In the genomic region with DNA sequence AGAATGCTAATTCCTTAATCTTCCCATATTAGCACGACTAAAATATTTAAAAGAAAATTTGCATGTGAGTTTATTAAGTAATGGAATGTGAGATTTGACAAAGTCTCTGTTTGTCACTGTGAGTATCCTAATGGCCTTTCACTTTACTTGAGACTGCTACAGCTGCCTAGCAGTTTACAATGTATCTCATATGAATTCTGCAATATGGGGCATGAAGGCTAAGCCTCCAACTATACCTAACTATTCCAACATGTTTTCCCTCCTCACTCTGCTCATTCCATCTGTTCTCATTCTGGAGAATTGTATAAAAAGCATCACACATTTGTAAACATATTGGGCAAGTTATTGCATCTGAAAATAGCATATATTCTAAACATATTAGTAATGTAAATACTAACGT, we compare ENCODE assay signal across 24 mouse cellular contexts.
DNase-seq lines count a peak whose midpoint lies in the region; ATAC-seq and TF ChIP-seq lines count a peak whose summit lies in the region.
"Had no signal": no experiment of that assay in that cellular context is flagged by ENCODE, and none has a peak within 500 bp of the region (broad histone marks: within the 10 kb centered on the region; RNA-seq: fewer than 3 reads in every experiment).

No protein-coding gene starts in this region.

- no peaks in the 10 kb centered on the region for H3K9me3 ChIP-seq in embryonic facial prominence, embryonic 14.5 days (ENCODE audit: control insufficient read depth, low read length)
- H3K9me3 ChIP-seq in embryonic facial prominence, embryonic 10.5 days, result no peaks in the 10 kb centered on the region
- no peaks in the 10 kb centered on the region for H3K9me3 ChIP-seq in forebrain, embryonic 14.5 days (replicated peaks; ENCODE audit: control insufficient read depth, low read length)
- H3K9me3 ChIP-seq in forebrain, embryonic 11.5 days (ENCODE audit: control insufficient read depth, low read length), result no peaks in the 10 kb centered on the region
- no peaks in the 10 kb centered on the region for H3K9me3 ChIP-seq in forebrain, postnatal 0 days (ENCODE audit: low read length)
- no peaks in the 10 kb centered on the region for H3K9me3 ChIP-seq in forebrain, embryonic 10.5 days
- H3K9me3 ChIP-seq: embryonic facial prominence, embryonic 13.5 days had no signal

- H3K27me3 ChIP-seq in embryonic facial prominence, embryonic 14.5 days (replicated peaks; ENCODE audit: control insufficient read depth, insufficient read depth, low read length), result no peaks in the 10 kb centered on the region
- H3K27me3 ChIP-seq in embryonic facial prominence, embryonic 10.5 days (replicated peaks; ENCODE audit: low read depth, poor library complexity, severe bottlenecking), result no peaks in the 10 kb centered on the region
- H3K27me3 ChIP-seq in forebrain, embryonic 14.5 days (replicated peaks; ENCODE audit: control insufficient read depth, insufficient read depth, low read length), result no peaks in the 10 kb centered on the region
- H3K27me3 ChIP-seq in forebrain, embryonic 11.5 days (ENCODE audit: control insufficient read depth, insufficient read depth, low read length), result no peaks in the 10 kb centered on the region
- H3K27me3 ChIP-seq in forebrain, postnatal 0 days (ENCODE audit: insufficient read depth, low read length), result no peaks in the 10 kb centered on the region
- H3K27me3 ChIP-seq in forebrain, embryonic 10.5 days (ENCODE audit: poor library complexity, severe bottlenecking), result no peaks in the 10 kb centered on the region
- H3K27me3 ChIP-seq: CH12.LX; embryonic facial prominence, embryonic 13.5 days; Patski had no signal

- 45% methylated on average over 2 of the region's 2 CpGs for WGBS in embryonic facial prominence, embryonic 14.5 days
- 62% methylated on average over 2 of the region's 2 CpGs for WGBS in embryonic facial prominence, embryonic 10.5 days
- WGBS in forebrain, embryonic 14.5 days, result 66% methylated on average over 2 of the region's 2 CpGs
- WGBS in forebrain, embryonic 11.5 days, result 71% methylated on average over 2 of the region's 2 CpGs
- 48% methylated on average over 2 of the region's 2 CpGs for WGBS in forebrain, postnatal 0 days
- 66% methylated on average over 2 of the region's 2 CpGs for WGBS in forebrain, embryonic 10.5 days

- no peak for ATAC-seq in embryonic facial prominence, embryonic 14.5 days (ENCODE audit: low read depth)
- no peak for ATAC-seq in forebrain, embryonic 14.5 days
- no peak for ATAC-seq in forebrain, embryonic 11.5 days (replicated peaks; ENCODE audit: low FRiP score)
- ATAC-seq in forebrain, postnatal 0 days, result peak; percentile 38; the same call in 1 of the 2 replicates
- ATAC-seq: activated CD4-positive, CD25-positive, alpha-beta regulatory T cell, adult 4 months; CD4-positive, CD25-positive, alpha-beta regulatory T cell, adult 4 months; Patski had no signal

- H3K9ac ChIP-seq in embryonic facial prominence, embryonic 14.5 days (ENCODE audit: low read depth, low read length), result no peak overlapping the region
- H3K9ac ChIP-seq in forebrain, embryonic 14.5 days (ENCODE audit: low read length), result no peak overlapping the region
- no peak overlapping the region for H3K9ac ChIP-seq in forebrain, embryonic 11.5 days (ENCODE audit: low read length)
- H3K9ac ChIP-seq in forebrain, postnatal 0 days, result no peak overlapping the region
- H3K9ac ChIP-seq: embryonic facial prominence, embryonic 13.5 days had no signal

- no peaks in the 10 kb centered on the region for H3K36me3 ChIP-seq in embryonic facial prominence, embryonic 14.5 days (ENCODE audit: control insufficient read depth, insufficient read depth, low read length)
- H3K36me3 ChIP-seq in embryonic facial prominence, embryonic 10.5 days (replicated peaks), result no peaks in the 10 kb centered on the region
- H3K36me3 ChIP-seq in forebrain, embryonic 14.5 days (ENCODE audit: control insufficient read depth, insufficient read depth, low read length), result no peaks in the 10 kb centered on the region
- H3K36me3 ChIP-seq in forebrain, embryonic 11.5 days (ENCODE audit: control insufficient read depth, insufficient read depth, low read length), result no peaks in the 10 kb centered on the region
- no peaks in the 10 kb centered on the region for H3K36me3 ChIP-seq in forebrain, postnatal 0 days (ENCODE audit: insufficient read depth)
- no peaks in the 10 kb centered on the region for H3K36me3 ChIP-seq in forebrain, embryonic 10.5 days (replicated peaks)
- H3K36me3 ChIP-seq: embryonic facial prominence, embryonic 13.5 days; G1E had no signal

- no peak for TF ChIP-seq CTCF in forebrain, postnatal 0 days (IDR thresholded peaks at IDR 0.05; ENCODE audit: low read depth)
- TF ChIP-seq CTCF in brain, embryonic 14.5 days (IDR thresholded peaks at IDR 0.05; ENCODE audit: borderline replicate concordance, extremely low read depth, insufficient read depth, insufficient read length), result no peak

- no peak overlapping the region for H3K27ac ChIP-seq in embryonic facial prominence, embryonic 14.5 days (replicated peaks; ENCODE audit: low read depth, low read length)
- H3K27ac ChIP-seq in embryonic facial prominence, embryonic 10.5 days (replicated peaks), result no peak overlapping the region
- H3K27ac ChIP-seq in forebrain, embryonic 14.5 days (ENCODE audit: low read depth, low read length), result no peak overlapping the region
- no peak overlapping the region for H3K27ac ChIP-seq in forebrain, embryonic 11.5 days (ENCODE audit: low read depth, low read length)
- H3K27ac ChIP-seq in forebrain, postnatal 0 days (ENCODE audit: low read depth, low read length), result no peak overlapping the region
- no peak overlapping the region for H3K27ac ChIP-seq in forebrain, embryonic 10.5 days
- H3K27ac ChIP-seq: embryonic facial prominence, embryonic 13.5 days; gastrocnemius, adult 2 months had no signal

- H3K4me3 ChIP-seq in embryonic facial prominence, embryonic 14.5 days (ENCODE audit: low read depth, low read length), result no peak overlapping the region
- H3K4me3 ChIP-seq in embryonic facial prominence, embryonic 10.5 days, result no peak overlapping the region
- no peak overlapping the region for H3K4me3 ChIP-seq in forebrain, embryonic 14.5 days (ENCODE audit: low read depth, low read length)
- no peak overlapping the region for H3K4me3 ChIP-seq in forebrain, embryonic 11.5 days (ENCODE audit: low read depth, low read length)
- no peak overlapping the region for H3K4me3 ChIP-seq in forebrain, postnatal 0 days (ENCODE audit: low read depth, low read length)
- no peak overlapping the region for H3K4me3 ChIP-seq in forebrain, embryonic 10.5 days
- H3K4me3 ChIP-seq: embryonic facial prominence, embryonic 13.5 days; gastrocnemius, adult 2 months had no signal

- H3K4me1 ChIP-seq in embryonic facial prominence, embryonic 14.5 days (ENCODE audit: control insufficient read depth, insufficient read depth, low read length), result no peaks in the 10 kb centered on the region
- no peaks in the 10 kb centered on the region for H3K4me1 ChIP-seq in embryonic facial prominence, embryonic 10.5 days
- H3K4me1 ChIP-seq in forebrain, embryonic 14.5 days (ENCODE audit: control insufficient read depth, insufficient read depth, low read length), result no peaks in the 10 kb centered on the region
- no peaks in the 10 kb centered on the region for H3K4me1 ChIP-seq in forebrain, embryonic 11.5 days (replicated peaks; ENCODE audit: control insufficient read depth, insufficient read depth, low read length)
- no peaks in the 10 kb centered on the region for H3K4me1 ChIP-seq in forebrain, postnatal 0 days (ENCODE audit: insufficient read depth)
- H3K4me1 ChIP-seq in forebrain, embryonic 10.5 days, result no peaks in the 10 kb centered on the region
- H3K4me1 ChIP-seq: embryonic facial prominence, embryonic 13.5 days had no signal

- TF ChIP-seq POLR2A in brain, embryonic 14.5 days (IDR thresholded peaks at IDR 0.05; ENCODE audit: borderline replicate concordance, extremely low read depth, insufficient read depth, insufficient read length, poor library complexity, severe bottlenecking), result no peak

- no peak overlapping the region for H3K4me2 ChIP-seq in embryonic facial prominence, embryonic 14.5 days (ENCODE audit: low read depth, low read length)
- no peak overlapping the region for H3K4me2 ChIP-seq in forebrain, embryonic 14.5 days (ENCODE audit: low read length)
- H3K4me2 ChIP-seq in forebrain, embryonic 11.5 days (ENCODE audit: low read depth, low read length, severe bottlenecking), result no peak overlapping the region
- no peak overlapping the region for H3K4me2 ChIP-seq in forebrain, postnatal 0 days (ENCODE audit: low read depth)
- H3K4me2 ChIP-seq: embryonic facial prominence, embryonic 13.5 days had no signal

- peak; percentile 2 for DNase-seq in embryonic facial prominence, embryonic 14.5 days (ENCODE audit: low spot score)
- DNase-seq in embryonic facial prominence, embryonic 10.5 days (ENCODE audit: low spot score), result no peak
- peak; percentile 37 for DNase-seq in forebrain, embryonic 14.5 days (ENCODE audit: low spot score)
- no peak for DNase-seq in forebrain, embryonic 11.5 days (ENCODE audit: low spot score)
- DNase-seq in forebrain, postnatal 0 days, result peak; percentile 24
- no peak for DNase-seq in forebrain, embryonic 10.5 days (ENCODE audit: extremely low spot score, low spot score)
- DNase-seq in brain, embryonic 14.5 days (ENCODE audit: low read depth), result peak; percentile 43
- DNase-seq in frontal cortex, postnatal 14 days (ENCODE audit: low spot score in 2 of 2), result no peak
- DNase-seq: adrenal gland, adult 8-10 months; adrenal gland, postnatal 14 days; adrenal gland, postnatal 36 days; B cell, adult 2 months; cerebellum, adult 11-12 months; cerebellum, adult 2 months; cerebellum, adult 9-10 months; cerebellum, postnatal 10 days; cerebellum, postnatal 25 days; gastrocnemius, adult 2 months had no signal

Comparison
In these comparisons a context has a peak if more than half of its experiments do, and no peak if none do; other contexts are left out.
1. DNase-seq: peak in embryonic facial prominence, embryonic 14.5 days (single experiment), forebrain, embryonic 14.5 days (single experiment), forebrain, postnatal 0 days (single experiment) and brain, embryonic 14.5 days (single experiment); none in embryonic facial prominence, embryonic 10.5 days (single experiment), forebrain, embryonic 11.5 days (single experiment), forebrain, embryonic 10.5 days (single experiment) and frontal cortex, postnatal 14 days (0 of 2).